Mouse (Mus musculus) forebrain, embryonic 14.5 days (tissue): ENCODE measurements at regions not wholly inside any gene's neighbourhood (a gene's known extent, or its start where the extent isn't known, plus 50 kb on each side); places are given as distances from the start of the nearest gene placed in this dataset.
"Not testable (repeated sequence)": the region's sequence is repeated elsewhere in the genome, so short reads cannot be mapped to it uniquely, and the experiment has no call there.

Experiments used
- ATAC-seq: fragments of 200-750 bp; cut with Nextera tagmentation; 2 replicates; pipeline ENCODE4 v1.8.0; 2017; ENCODE audit warnings: mild to moderate bottlenecking, moderate library complexity
- DNase-seq: peaks from one replicate; pipeline ENCODE4 v3.0.0-alpha.2; 2015; ENCODE audit warnings: low spot score
- H3K27ac ChIP-seq: fragments of 300-500 bp; sonication (generic); 2 replicates; pipeline ENCODE4 v1.5.1; 2014; ENCODE audit warnings: low read depth, mild to moderate bottlenecking, control low read depth, low read length, moderate library complexity
- H3K27me3 ChIP-seq: fragments of 300-500 bp; sonication (generic); replicated peaks from 2 replicates; pipeline ENCODE4 v1.6.1; 2014; ENCODE audit warnings: low read length, control low read depth, mixed read lengths; ENCODE audit not compliant: control insufficient read depth, insufficient read depth
- H3K36me3 ChIP-seq: fragments of 300-500 bp; sonication (generic); 2 replicates; pipeline ENCODE4 v1.6.1; 2014; ENCODE audit warnings: low read length, control low read depth; ENCODE audit not compliant: control insufficient read depth, insufficient read depth
- H3K4me1 ChIP-seq: fragments of 300-500 bp; sonication (generic); 2 replicates; pipeline ENCODE4 v1.6.1; 2014; ENCODE audit warnings: antibody characterized with exemption, low read length, control low read depth; ENCODE audit not compliant: control insufficient read depth, insufficient read depth
- H3K4me2 ChIP-seq: fragments of 300-500 bp; sonication (generic); 2 replicates; pipeline ENCODE4 v1.6.1; 2014; ENCODE audit warnings: mild to moderate bottlenecking, control low read depth, low read length
- H3K4me3 ChIP-seq: fragments of 300-500 bp; sonication (generic); 2 replicates; pipeline ENCODE4 v1.5.1; 2014; ENCODE audit warnings: low read depth, low read length, control low read depth
- H3K9ac ChIP-seq: fragments of 300-500 bp; sonication (generic); 2 replicates; pipeline ENCODE4 v1.6.1; 2014; ENCODE audit warnings: mild to moderate bottlenecking, low read length, control low read depth, moderate library complexity
- H3K9me3 ChIP-seq: fragments of 300-500 bp; sonication (generic); replicated peaks from 2 replicates; pipeline ENCODE4 v1.6.1; 2016; ENCODE audit warnings: low read length, control low read depth, mixed read lengths; ENCODE audit not compliant: control insufficient read depth
- WGBS: fragments of 180-500 bp; shearing (Covaris S2); extraction: QIAGEN DNeasy Blood & Tissue Kit; methylation state at CpG from one replicate; pipeline ENCODE4 v1.1.7; 2014; 5-methylcytosine and 5-hydroxymethylcytosine counted together

DNA sequence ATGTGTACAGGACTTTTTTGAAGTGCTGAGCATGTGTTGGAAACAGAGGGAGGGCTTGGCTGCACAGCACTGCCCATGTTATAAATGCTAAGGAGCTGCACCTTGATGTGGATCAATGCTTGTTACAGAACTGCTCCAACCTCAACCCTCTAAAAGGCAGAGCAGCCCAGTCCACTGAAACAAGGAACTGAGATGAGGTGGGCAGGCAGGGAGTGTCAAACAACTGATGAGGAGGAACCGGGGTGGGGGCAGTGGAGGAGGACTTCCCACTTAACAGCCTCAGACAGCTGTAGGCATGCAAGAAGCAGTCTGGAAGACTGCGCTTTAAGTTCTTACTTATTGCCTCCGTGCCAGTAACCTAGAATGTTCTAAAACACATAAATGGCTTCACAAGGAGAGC is 51.1 kb upstream of the AU015836 start:
- not testable (repeated sequence) for H3K4me1 ChIP-seq, H3K36me3 ChIP-seq, H3K9me3 ChIP-seq, H3K4me3 ChIP-seq, DNase-seq, H3K27me3 ChIP-seq, H3K27ac ChIP-seq, ATAC-seq, H3K4me2 ChIP-seq, H3K9ac ChIP-seq
- WGBS: 77% methylated on average over 3 of the region's 3 CpGs
